Mouse (Mus musculus) lung, postnatal 36 days (tissue): ENCODE measurements around the gene Il17d.

Experiments
- DNase-seq: peaks from one replicate; pipeline ENCODE4 v3.0.0; 2022; ENCODE audit warnings: mixed read lengths

Gene Il17d

DNA sequence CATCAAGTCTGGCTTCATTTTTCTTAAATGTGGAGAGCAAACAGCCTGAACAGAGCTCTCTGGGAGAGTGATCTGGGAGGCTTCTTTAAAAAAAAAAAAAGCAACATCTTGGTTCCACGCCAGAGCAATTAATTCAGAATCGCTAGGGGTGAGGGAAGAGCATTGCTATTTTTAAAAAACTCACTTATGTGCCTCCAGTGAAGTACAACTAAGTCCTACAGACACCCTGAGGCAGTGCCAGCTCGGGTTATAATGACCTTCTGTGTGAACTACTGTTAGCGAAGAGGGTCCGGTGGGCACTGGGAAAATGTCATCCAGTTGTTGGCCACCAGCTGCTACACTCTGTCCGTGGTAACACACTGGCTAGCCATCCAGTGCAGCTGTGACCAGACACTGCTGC is 11.1 kb downstream of the Il17d start:
- peak; percentile 23 for DNase-seq

- no peak for DNase-seq
Measured at GRCm38 (mm10) chr14:57536820-57537219, 12.2 kb downstream of the Il17d start.

DNA sequence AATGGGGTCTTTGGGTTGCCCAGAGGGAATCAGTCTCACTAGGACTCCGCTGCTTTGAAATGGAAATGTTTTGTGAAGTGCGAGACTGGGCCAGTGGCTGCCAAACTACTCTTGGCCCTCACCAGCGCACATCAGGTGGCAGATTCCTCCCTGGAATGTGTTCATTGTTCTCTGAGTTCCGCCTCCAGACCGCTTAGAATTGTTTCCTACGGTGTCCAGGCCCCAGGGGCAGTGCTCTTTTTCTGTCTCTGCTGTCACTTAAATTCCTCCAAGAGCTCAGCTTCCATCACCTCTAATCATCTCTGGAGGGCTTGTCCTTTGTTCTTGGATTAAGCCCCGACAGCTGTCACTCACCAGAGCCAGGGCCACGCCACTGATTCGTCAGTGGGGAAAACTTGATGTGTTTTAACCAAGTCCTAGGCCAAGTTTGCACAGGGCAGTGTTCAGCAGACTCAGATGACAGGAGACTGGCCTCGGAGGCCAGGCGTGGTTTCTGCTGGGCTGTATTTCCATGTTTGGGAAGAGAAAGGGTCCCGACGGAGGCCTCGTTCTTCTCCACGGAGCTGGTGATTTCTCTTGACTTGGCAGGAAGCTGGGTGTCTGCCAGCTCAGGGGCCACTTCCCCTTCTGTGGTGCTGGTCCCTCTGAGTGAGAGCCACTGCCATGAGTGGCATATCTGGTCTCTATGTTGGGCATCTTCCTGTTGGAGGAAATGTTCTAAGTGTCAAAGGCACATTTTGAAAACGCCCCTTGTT is 12.9 kb downstream of the Il17d start:
- peak; percentile 27 for DNase-seq

DNA sequence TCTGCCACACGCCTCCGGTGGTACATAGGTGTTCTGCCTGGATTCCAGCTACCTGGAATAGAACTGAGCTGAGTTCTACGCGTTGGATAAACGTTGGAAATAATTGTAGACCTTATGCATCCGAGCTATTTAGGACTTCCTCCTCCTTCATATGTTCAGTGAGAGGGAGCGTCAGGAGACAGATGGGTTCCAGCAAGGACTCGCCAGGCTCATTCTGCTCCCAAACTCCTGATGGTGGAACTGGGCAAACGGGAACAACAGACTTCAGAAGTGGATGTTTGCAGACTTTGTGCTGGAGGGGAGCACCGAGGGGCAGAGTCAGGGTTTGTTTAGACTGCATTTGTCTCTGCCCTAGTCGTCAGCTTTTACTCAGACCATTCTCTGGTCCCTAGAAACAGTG is 16.1 kb downstream of the Il17d start:
- no peak for DNase-seq

DNA sequence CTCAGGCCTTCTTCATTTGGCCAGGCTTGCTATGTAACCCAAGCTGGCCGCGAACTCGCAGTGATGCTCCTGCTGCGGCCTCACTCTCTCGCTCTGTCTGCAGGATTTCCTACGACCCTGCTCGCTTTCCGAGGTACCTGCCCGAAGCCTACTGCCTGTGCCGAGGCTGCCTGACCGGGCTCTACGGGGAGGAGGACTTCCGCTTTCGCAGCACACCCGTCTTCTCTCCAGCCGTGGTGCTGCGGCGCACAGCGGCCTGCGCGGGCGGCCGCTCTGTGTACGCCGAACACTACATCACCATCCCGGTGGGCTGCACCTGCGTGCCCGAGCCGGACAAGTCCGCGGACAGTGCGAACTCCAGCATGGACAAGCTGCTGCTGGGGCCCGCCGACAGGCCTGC is 17.7 kb downstream of the Il17d start:
- no peak for DNase-seq

DNA sequence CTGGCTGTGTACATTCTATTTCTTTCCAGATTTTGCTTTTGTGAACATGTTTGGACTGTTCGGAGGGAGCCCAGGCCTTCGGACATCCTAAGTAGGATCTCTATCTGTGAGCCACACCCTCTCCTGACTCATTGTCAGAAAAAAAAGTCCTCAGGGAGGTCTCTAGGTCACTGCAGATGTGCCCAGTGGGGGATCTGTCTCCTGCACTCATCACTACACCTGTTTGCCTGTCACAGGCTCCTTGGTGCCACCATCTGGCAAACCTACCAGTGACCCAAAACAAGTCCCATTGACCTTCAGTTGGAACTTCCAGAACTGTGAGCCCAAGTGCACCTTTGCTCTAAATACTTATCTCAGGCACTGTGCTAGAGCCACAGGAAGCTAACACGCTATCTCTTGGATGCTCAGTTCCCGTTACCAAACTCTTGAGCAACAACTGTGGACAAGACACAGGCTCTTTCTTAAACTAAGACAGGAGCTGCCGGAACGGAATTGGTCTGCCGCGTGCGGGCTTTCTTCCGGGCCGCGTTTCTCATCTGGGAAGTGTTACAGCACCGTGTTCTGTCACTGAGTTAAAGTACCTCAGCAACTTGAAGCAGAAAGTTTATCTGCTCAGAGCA is 19.0 kb downstream of the Il17d start:
- no peak for DNase-seq

DNA sequence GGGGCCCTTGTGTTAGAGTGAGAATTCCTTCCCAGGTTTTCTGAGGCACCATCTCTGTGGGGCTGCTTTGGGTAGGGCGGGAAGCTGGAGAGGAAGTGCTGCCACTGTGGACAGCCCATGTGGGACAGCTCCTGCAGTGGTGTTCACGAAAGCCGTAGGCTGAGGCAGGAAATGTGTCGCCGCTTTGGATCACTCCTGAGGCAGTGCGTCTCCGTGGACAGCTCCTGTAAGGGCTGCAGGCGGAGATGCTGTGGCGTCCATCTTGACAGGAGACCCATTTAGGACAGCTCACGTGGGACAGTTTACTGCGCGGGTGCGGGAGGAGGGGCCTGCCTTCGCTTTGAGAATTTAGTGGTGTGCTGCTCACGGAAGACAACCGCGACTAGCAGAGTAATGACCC is 20.9 kb downstream of the Il17d start:
- no peak for DNase-seq

GRCm38 (mm10) chr14:57546131-57546530 is 21.6 kb downstream of the Il17d start:
- no peak for DNase-seq

GRCm38 (mm10) chr14:57546557-57547021 is 22.0 kb downstream of the Il17d start:
- DNase-seq: no peak

DNA sequence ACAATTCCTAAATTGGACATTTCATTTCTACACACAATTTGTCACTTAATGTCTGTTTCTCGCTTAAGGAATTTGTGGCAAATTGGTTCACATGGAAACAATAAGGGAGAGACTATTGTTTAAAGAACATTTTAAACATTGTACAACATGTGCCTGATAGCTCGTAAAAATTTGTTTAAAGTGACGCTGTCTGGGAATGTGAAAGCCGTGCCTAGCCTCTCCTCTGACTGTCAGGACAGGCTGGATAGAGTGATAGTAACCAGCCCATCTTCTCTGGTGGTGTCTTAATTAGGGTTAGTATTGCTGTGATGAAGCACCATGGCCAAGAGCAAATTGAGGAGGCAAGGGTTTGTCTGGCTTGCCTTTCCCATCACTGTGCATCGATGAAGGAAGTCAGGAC is 22.5 kb downstream of the Il17d start:
- no peak for DNase-seq

- DNase-seq: no peak
Measured at GRCm38 (mm10) chr14:57552945-57553344, 28.4 kb downstream of the Il17d start.

DNA sequence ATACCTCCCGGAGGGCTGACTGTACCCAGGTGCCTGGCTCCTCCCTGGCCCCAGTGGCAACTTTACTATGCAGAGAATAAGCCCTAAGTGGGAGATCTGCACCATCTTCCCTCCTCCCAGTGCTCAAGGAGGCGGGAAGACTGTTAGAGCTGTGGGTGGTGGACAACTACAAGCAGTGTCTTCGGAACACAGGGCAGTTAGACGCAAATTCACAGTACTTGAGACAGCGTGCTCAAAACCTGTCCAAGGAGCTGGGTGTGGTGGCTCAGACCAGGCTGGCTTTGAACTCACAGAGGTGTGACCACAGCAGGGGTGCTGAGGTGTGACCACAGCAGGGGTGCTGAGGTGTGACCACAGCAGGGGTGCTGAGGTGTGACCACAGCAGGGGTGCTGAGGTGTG is 29.9 kb downstream of the Il17d start:
- DNase-seq: no peak

DNA sequence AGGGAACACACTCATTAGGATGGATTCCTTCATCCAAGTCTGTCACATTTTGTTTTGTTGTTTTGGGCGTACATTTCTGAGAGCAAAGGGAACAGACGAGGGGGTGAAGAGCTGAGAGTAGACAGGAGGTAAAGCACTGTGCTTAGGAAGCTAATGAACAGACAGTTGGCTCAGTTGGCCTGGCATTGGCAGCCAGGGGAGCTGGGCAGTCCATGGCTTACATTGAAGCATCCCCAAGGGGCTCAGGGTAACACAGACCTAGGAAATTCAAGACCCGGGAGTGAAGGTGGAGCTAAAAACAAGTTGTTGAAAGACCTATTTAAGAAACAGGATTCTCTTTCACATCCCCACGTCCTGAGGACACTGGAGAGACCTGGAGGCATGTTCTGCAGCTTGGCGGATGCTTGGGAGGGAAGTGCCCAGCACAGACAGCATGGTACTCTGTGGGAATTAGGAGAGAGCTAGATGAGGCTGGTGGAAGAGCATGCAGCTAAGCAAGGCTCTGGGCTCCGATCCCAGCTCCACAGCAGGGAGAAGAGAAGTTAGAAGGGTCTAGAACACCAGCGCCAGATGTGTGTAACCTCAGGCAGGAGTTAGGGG is 31.0 kb downstream of the Il17d start:
- no peak for DNase-seq

DNA sequence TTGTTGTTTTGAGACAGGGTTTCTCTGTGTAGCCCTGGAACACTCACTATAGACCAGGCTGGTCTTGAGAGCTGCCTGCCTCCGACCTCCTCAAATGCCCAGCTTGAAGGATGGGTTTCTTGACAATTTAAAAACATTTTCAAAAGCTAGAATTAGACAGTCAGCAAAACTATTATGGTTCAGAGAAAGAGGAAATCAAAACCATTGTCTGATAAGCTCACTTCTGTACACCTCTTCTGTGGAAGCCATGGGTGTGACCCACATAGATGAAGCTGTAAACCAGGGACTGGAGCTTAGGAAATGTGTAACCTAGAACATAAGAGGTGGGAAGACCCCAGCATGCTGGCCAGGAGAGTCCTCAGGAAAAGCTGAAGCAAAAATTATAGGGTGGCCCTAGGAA is 32.3 kb downstream of the Il17d start:
- no peak for DNase-seq

GRCm38 (mm10) chr14:57565626-57566025 is 41.0 kb downstream of the Il17d start:
- no peak for DNase-seq

- DNase-seq: peak; percentile 97
Measured at GRCm38 (mm10) chr14:57571155-57572133, 46.9 kb downstream of the Il17d start, which contains the start of gene Eef1akmt1. TSS of gene Eef1akmt1 (minus strand) at chr14:57571612.

GRCm38 (mm10) chr14:57574792-57575587 is 50.4 kb downstream of the Il17d start:
- no peak for DNase-seq

- no peak for DNase-seq
Measured at GRCm38 (mm10) chr14:57576364-57577060, 51.9 kb downstream of the Il17d start.

DNA sequence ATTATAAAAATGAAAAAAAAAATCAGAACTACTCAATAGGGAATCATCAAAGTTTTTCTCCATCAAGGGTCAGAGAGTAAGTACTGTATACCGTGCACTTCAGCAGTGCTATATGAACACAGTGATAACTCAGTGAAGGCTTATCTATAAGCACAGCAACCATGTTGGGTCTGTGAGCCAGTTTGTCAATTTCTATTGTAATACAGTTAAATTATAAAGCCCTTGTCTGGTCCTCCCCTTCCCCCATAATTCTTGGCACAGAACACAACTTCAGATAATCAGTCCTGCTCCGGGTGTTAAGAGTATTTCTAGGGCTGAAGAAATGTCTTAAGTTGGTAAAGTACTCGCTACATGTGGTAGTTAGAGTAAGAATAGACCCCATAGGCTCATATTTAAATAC is 67.3 kb downstream of the Il17d start:
- no peak for DNase-seq
